Mouse (Mus musculus) liver, embryonic 14.5 days (tissue): ENCODE measurements at regions not wholly inside any gene's neighbourhood (a gene's known extent, or its start where the extent isn't known, plus 50 kb on each side); places are given as distances from the start of the nearest gene placed in this dataset.

Source experiments
- CTCF ChIP-seq: IDR thresholded peaks from 2 replicates; pipeline ENCODE4 v1.5.1; 2016; ENCODE audit warnings: antibody characterized with exemption, low read depth, control low read depth
- EP300 ChIP-seq: IDR thresholded peaks from 2 replicates; pipeline ENCODE4 v1.6.1; 2016; ENCODE audit warnings: antibody characterized with exemption, low read depth

- peak; percentile 16; the same call in 1 of the 2 replicates for TF ChIP-seq CTCF
- no peak for TF ChIP-seq EP300
Measured at GRCm38 (mm10) chr14:104905706-104906105, 271.4 kb downstream of the Rbm26 start.
